Mouse (Mus musculus) embryonic fibroblast, embryonic 13.5 days (primary cell): ENCODE results near the gene Cryba2. TPM values are rescaled to one million over a fixed set of nuclear protein-coding genes. Genes with fewer than 3 reads are reported as not detected.
A peak's percentile ranks its signal among the peaks of the same experiment; 100 is the strongest.

Experiments
- H3K27ac ChIP-seq: 2 replicates; pipeline ENCODE4 v1.5.1; 2012; ENCODE audit warnings: low read length, control low read depth, inconsistent platforms; ENCODE audit not compliant: insufficient read depth
- H3K4me1 ChIP-seq: 2 replicates; pipeline ENCODE4 v1.6.1; 2011; ENCODE audit warnings: low read length; ENCODE audit not compliant: control insufficient read depth, insufficient read depth
- H3K4me3 ChIP-seq: 2 replicates; pipeline ENCODE4 v1.5.1; 2011; ENCODE audit warnings: mild to moderate bottlenecking, control low read depth, low read length; ENCODE audit not compliant: insufficient read depth
- CTCF ChIP-seq: IDR thresholded peaks from 2 replicates; pipeline ENCODE4 v1.5.1; 2011; ENCODE audit warnings: mild to moderate bottlenecking, control low read depth, low read length, moderate library complexity, borderline replicate concordance; ENCODE audit not compliant: insufficient read depth
- POLR2A ChIP-seq: IDR thresholded peaks from 2 replicates; pipeline ENCODE4 v1.6.1; 2011; ENCODE audit warnings: low read depth, mild to moderate bottlenecking, control low read depth, low read length, moderate library complexity
- polyA plus RNA-seq: library from polyadenylated mRNA; stranded (reverse); fragments of >200 nt; gene quantifications from 2 replicates; pipeline ENCODE4 v1.2.4, GENCODE M21; 2011; ENCODE audit warnings: low read depth; ENCODE audit not compliant: missing spikeins, insufficient read length

Gene Cryba2
- polyA plus RNA-seq, 1 experiment, result not detected

GRCm38 (mm10) chr1:74884196-74885141 is 8.5 kb downstream of the Cryba2 start:
- Histone ChIP-seq H3K4me3 (no peak overlapping the region), H3K4me1 (no peaks in the 10 kb centered on the region), H3K27ac (no peak overlapping the region)
- TF ChIP-seq POLR2A, result no peak
- no peak for TF ChIP-seq CTCF

- Histone ChIP-seq H3K4me3 (no peak overlapping the region), H3K27ac (no peak overlapping the region), H3K4me1 (no peaks in the 10 kb centered on the region)
- TF ChIP-seq POLR2A, result no peak
- TF ChIP-seq CTCF, result no peak
These were observed 9.5 kb downstream of the Cryba2 start for GRCm38 (mm10) chr1:74883441-74883840.

- H3K4me3 ChIP-seq, result no peak overlapping the region
- H3K4me1 ChIP-seq, result no peaks in the 10 kb centered on the region
- H3K27ac ChIP-seq, result no peak overlapping the region
- no peak for TF ChIP-seq POLR2A
- TF ChIP-seq CTCF, result no peak
These were observed 10.1 kb downstream of the Cryba2 start for GRCm38 (mm10) chr1:74882828-74883227.

GRCm38 (mm10) chr1:74882055-74882734 is 10.7 kb downstream of the Cryba2 start:
- Histone ChIP-seq H3K4me3 (no peak overlapping the region), H3K4me1 (no peaks in the 10 kb centered on the region), H3K27ac (no peak overlapping the region)
- no peak for TF ChIP-seq CTCF
- TF ChIP-seq POLR2A, result no peak

- Histone ChIP-seq H3K27ac (no peak overlapping the region), H3K4me1 (no peaks in the 10 kb centered on the region), H3K4me3 (no peak overlapping the region)
- TF ChIP-seq POLR2A (no peak), CTCF (peak; percentile 82; the same call in 1 of the 2 replicates)
These were observed 12.1 kb downstream of the Cryba2 start for GRCm38 (mm10) chr1:74880785-74881360.

GRCm38 (mm10) chr1:74877199-74877598 is 15.7 kb downstream of the Cryba2 start:
- Histone ChIP-seq H3K4me3 (no peak overlapping the region), H3K27ac (no peak overlapping the region), H3K4me1 (no peaks in the 10 kb centered on the region)
- TF ChIP-seq POLR2A (no peak), CTCF (no peak)

- no peak for TF ChIP-seq CTCF
- no peak for TF ChIP-seq POLR2A
- Histone ChIP-seq H3K4me1 (no peaks in the 10 kb centered on the region), H3K4me3 (no peak overlapping the region), H3K27ac (no peak overlapping the region)
These were observed 20.7 kb downstream of the Cryba2 start for GRCm38 (mm10) chr1:74872218-74872617.

- H3K4me1 ChIP-seq, result 0 out of 2 replicates have a peak, but pooled peaks cover 2% of the 10 kb centered on the region
- no peak overlapping the region for H3K4me3 ChIP-seq
- TF ChIP-seq CTCF (no peak), POLR2A (no peak)
- no peak overlapping the region for H3K27ac ChIP-seq
These were observed 31.2 kb downstream of the Cryba2 start for GRCm38 (mm10) chr1:74861783-74862182.

- Histone ChIP-seq H3K4me3 (no peak overlapping the region), H3K4me1 (0 out of 2 replicates have a peak, but pooled peaks cover 2% of the 10 kb centered on the region), H3K27ac (no peak overlapping the region)
- TF ChIP-seq POLR2A (no peak), CTCF (no peak)
These were observed 33.5 kb downstream of the Cryba2 start for GRCm38 (mm10) chr1:74859223-74859984.
